Mouse (Mus musculus): ENCODE data around the gene Otc.

GRCm38 (mm10) chrX:10268308-10268707, 16.2 kb downstream of the Otc start:
- TF ChIP-seq MAFK (IDR thresholded peaks at IDR 0.05; ENCODE audit: borderline replicate concordance, low read depth, low read length) (no peak), USF1 (IDR thresholded peaks at IDR 0.05; ENCODE audit: low read depth, low read length) (no peak), CTCF (IDR thresholded peaks at IDR 0.05 in 2 of 3, conservative IDR thresholded peaks at IDR 0.05 in 1 of 3; ENCODE audit: control insufficient read depth in 1 of 3, insufficient read depth in 1 of 3, low read depth in 2 of 3, low read length in 3 of 3, poor library complexity in 1 of 3, severe bottlenecking in 1 of 3) (no peak), MYB (IDR thresholded peaks at IDR 0.05; ENCODE audit: low read depth, low read length) (no peak), SMC3 (IDR thresholded peaks at IDR 0.05; ENCODE audit: low read depth, low read length) (no peak), POLR2A (IDR thresholded peaks at IDR 0.05; ENCODE audit: control insufficient read depth in 1 of 2, insufficient read depth in 1 of 2, low read depth in 1 of 2, low read length in 2 of 2, poor library complexity in 1 of 2) (no peak), POLR2AphosphoS2 (IDR thresholded peaks at IDR 0.05; ENCODE audit: low read length) (no peak), TAL1 (IDR thresholded peaks at IDR 0.05; ENCODE audit: low read length) (no peak), ZMIZ1 (IDR thresholded peaks at IDR 0.05; ENCODE audit: low read depth, low read length) (no peak), MXI1 (IDR thresholded peaks at IDR 0.05; ENCODE audit: low read depth, low read length) (no peak), CHD2 (IDR thresholded peaks at IDR 0.05; ENCODE audit: low read length) (no peak)
